Mouse (Mus musculus) liver, embryonic 12.5 days (tissue): ENCODE data around the gene Ralbp1. TPM values are rescaled to one million over a fixed set of nuclear protein-coding genes. Genes with fewer than 3 reads are reported as not detected.

ENCODE experiments used
- ATAC-seq: fragments of 200-750 bp; cut with Nextera tagmentation; 2 replicates; pipeline ENCODE4 v1.8.0; 2017; ENCODE audit warnings: moderate number of reproducible peaks, mild to moderate bottlenecking, moderate library complexity
- H3K27ac ChIP-seq: fragments of 300-500 bp; sonication (generic); 2 replicates; pipeline ENCODE4 v1.5.1; 2016; ENCODE audit warnings: mild to moderate bottlenecking
- H3K27me3 ChIP-seq: fragments of 300-500 bp; sonication (generic); replicated peaks from 2 replicates; pipeline ENCODE4 v1.6.1; 2016; ENCODE audit warnings: mild to moderate bottlenecking, moderate library complexity
- H3K36me3 ChIP-seq: fragments of 300-500 bp; sonication (generic); 2 replicates; pipeline ENCODE4 v1.6.1; 2016; ENCODE audit warnings: mild to moderate bottlenecking, moderate library complexity
- H3K4me1 ChIP-seq: fragments of 300-500 bp; sonication (generic); 2 replicates; pipeline ENCODE4 v1.6.1; 2016
- H3K4me2 ChIP-seq: fragments of 300-500 bp; sonication (generic); 2 replicates; pipeline ENCODE4 v1.6.1; 2016; ENCODE audit warnings: mild to moderate bottlenecking, moderate library complexity
- H3K4me3 ChIP-seq: fragments of 300-500 bp; sonication (generic); 2 replicates; pipeline ENCODE4 v1.5.1; 2016; ENCODE audit warnings: mild to moderate bottlenecking, moderate library complexity
- H3K9ac ChIP-seq: fragments of 300-500 bp; sonication (generic); 2 replicates; pipeline ENCODE4 v1.6.1; 2016; ENCODE audit warnings: mild to moderate bottlenecking, moderate library complexity
- H3K9me3 ChIP-seq: fragments of 300-500 bp; sonication (generic); replicated peaks from 2 replicates; pipeline ENCODE4 v1.6.1; 2016; ENCODE audit warnings: mild to moderate bottlenecking, moderate library complexity
- WGBS: fragments of 180-500 bp; shearing (Covaris S2); methylation state at CpG from one replicate; pipeline ENCODE4 v1.1.7; 2016; ENCODE audit not compliant: insufficient replicate concordance; 5-methylcytosine and 5-hydroxymethylcytosine counted together
- polyA plus RNA-seq: library from polyadenylated mRNA; unstranded; fragments of >200 nt; fragmentation: Nextera tagmentation; extraction: Ambion mirVana; gene quantifications from 2 replicates; pipeline ENCODE4 v1.2.1, GENCODE M21; 2016

Ralbp1 gene
- polyA plus RNA-seq, 1 experiment from 2014 or later: 45.9 TPM

DNA sequence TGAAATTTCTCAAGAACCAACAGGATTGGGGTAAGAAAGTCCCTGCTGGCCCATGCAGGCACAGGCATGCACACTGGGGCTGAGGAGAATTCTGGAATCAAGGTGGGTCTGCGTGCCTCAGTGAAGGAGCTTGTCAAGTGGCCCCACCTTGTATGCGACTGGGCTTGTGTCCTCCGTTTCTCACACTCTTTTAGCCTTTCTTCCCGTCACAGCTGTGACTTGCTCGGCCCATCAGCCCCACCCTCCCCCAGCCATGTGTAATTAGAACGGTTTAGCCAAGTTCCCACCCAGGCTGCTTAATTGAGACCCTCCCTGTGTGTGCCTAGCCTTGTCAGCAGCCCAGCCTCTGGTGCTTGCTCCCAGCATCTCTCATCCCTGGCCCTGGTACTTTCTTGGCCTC lies 28.5 kb upstream of the Ralbp1 start:
- no peaks in the 10 kb centered on the region for H3K9me3 ChIP-seq
- H3K36me3 ChIP-seq: no peaks in the 10 kb centered on the region
- H3K9ac ChIP-seq: no peak overlapping the region
- H3K27ac ChIP-seq: no peak overlapping the region
- peaks cover 11% of the 10 kb centered on the region for H3K4me1 ChIP-seq
- H3K27me3 ChIP-seq: no peaks in the 10 kb centered on the region
- ATAC-seq: no peak
- 64% methylated on average over 6 of the region's 6 CpGs for WGBS
- H3K4me3 ChIP-seq: no peak overlapping the region
- H3K4me2 ChIP-seq: no peak overlapping the region

GRCm38 (mm10) chr17:65912202-65912601 lies 26.6 kb upstream of the Ralbp1 start:
- 71% methylated on average over 2 of the region's 2 CpGs for WGBS

DNA sequence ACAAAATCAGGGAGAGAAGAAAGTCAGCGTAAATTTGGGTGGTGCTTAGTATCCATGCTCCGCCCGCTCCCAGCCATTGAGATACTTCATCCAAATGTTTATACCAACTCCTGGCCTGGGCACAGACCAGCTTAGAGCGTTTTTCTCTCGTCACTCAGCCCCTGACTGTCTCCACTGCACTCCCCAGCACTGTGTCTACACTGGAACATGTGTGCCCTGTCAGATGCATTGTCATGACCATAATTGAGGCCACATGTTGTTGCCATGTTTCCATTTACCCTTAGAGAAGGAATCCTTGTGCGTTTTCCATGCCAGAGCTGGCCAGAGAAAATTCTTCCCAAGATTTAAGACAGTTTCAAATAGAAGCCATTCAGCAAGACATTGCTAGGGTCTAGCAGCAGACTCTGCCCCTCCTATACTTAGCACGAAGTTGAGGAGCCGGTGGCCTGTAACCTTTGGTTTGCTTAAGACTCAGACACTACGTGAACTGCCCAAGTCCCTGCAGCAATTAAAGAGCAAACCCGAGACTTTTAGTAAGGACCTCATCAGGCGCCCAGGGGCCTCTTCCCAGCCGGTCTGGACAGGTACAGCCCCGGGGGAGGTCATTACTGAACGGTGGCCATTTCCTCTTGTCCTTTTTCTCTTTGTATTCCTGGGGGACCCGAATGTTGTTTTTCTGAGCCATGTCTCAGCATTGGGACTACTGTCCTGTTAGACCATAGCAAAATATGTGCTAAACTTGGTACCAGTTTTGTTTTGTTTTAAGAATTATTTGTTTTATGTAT lies 25.9 kb upstream of the Ralbp1 start:
- no peak overlapping the region for H3K4me3 ChIP-seq
- H3K36me3 ChIP-seq: no peaks in the 10 kb centered on the region
- H3K9ac ChIP-seq: no peak overlapping the region
- peaks cover 19% of the 10 kb centered on the region for H3K4me1 ChIP-seq
- no peaks in the 10 kb centered on the region for H3K27me3 ChIP-seq
- no peak overlapping the region for H3K27ac ChIP-seq
- WGBS: 78% methylated on average over 15 of the region's 15 CpGs
- ATAC-seq: no peak
- no peaks in the 10 kb centered on the region for H3K9me3 ChIP-seq
- no peak overlapping the region for H3K4me2 ChIP-seq

More at GRCm38 (mm10) chr17:65912202-65912601, 26.6 kb upstream of the Ralbp1 start:
- H3K27ac ChIP-seq: no peak overlapping the region
- H3K36me3 ChIP-seq: no peaks in the 10 kb centered on the region
- peaks cover 12% of the 10 kb centered on the region for H3K4me1 ChIP-seq
- no peaks in the 10 kb centered on the region for H3K27me3 ChIP-seq
- H3K9me3 ChIP-seq: no peaks in the 10 kb centered on the region
- H3K9ac ChIP-seq: no peak overlapping the region
- no peak overlapping the region for H3K4me3 ChIP-seq
- no peak for ATAC-seq
- H3K4me2 ChIP-seq: no peak overlapping the region

DNA sequence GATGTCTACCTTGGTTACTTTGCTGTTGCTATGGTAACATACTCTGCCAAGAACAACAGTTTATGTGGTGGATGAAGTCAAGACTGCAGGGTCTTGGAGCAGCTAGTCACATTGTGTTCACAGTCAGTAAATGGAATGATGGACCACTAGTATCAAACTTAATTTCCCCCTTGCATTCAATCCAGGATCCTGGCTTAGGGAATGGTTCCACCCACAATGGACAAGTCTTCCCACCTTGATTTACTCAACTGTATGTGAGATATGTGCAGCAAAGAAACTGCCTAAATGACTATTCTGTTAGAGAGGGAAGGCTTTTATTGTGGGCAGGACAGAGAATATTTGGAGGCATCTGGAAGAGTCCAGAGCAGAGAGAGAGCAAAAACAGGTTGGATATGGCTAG lies 22.7 kb upstream of the Ralbp1 start:
- Histone ChIP-seq H3K36me3 (no peaks in the 10 kb centered on the region), H3K9me3 (peaks cover 2% of the 10 kb centered on the region; the same call in 1 of the 2 replicates), H3K9ac (no peak overlapping the region), H3K4me1 (peaks cover 20% of the 10 kb centered on the region), H3K27ac (no peak overlapping the region), H3K27me3 (no peaks in the 10 kb centered on the region), H3K4me3 (no peak overlapping the region), H3K4me2 (no peak overlapping the region)
- no peak for ATAC-seq

GRCm38 (mm10) chr17:65906895-65907401 lies 21.4 kb upstream of the Ralbp1 start:
- Histone ChIP-seq H3K4me2 (peak overlapping the region; percentile 47), H3K9me3 (peaks cover 6% of the 10 kb centered on the region), H3K4me3 (no peak overlapping the region), H3K4me1 (peaks cover 15% of the 10 kb centered on the region; the same call in 1 of the 2 replicates), H3K27me3 (no peaks in the 10 kb centered on the region), H3K9ac (no peak overlapping the region), H3K36me3 (no peaks in the 10 kb centered on the region), H3K27ac (no peak overlapping the region)
- peak; percentile 72 for ATAC-seq
- 26% methylated on average over 11 of the region's 11 CpGs for WGBS

DNA sequence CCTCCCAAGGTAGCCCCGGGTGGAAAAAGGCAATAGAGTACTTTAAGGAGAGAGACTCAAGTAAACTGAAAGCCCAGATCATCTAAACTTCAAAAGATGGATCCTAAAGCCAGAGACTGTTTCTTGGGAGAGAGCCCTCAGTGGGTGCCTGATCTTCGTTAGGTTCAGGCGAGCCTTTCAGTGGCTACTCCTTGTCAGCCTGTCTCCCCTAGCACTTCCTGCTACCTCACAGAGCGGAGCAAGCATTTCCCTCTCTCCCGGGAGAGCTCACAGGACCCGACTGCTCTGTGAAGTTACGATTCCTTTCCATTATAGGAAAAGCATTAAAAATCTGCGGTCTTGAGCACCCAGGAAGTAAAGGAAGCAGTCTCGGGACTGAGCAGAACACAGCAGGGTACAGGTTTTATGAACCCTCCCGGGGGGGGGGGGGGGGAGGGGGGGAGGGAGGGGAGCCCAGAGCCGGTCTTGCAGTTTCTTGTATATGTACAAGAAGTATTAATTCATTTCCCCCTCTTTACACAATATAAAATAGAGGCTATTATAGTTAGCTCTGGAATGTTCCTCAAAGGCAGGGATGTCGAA lies 20.8 kb upstream of the Ralbp1 start:
- no peaks in the 10 kb centered on the region for H3K27me3 ChIP-seq
- no peak overlapping the region for H3K27ac ChIP-seq
- no peak for ATAC-seq
- H3K36me3 ChIP-seq: no peaks in the 10 kb centered on the region
- peaks cover 15% of the 10 kb centered on the region; the same call in 1 of the 2 replicates for H3K4me1 ChIP-seq
- H3K4me2 ChIP-seq: peak overlapping the region; percentile 47
- no peak overlapping the region for H3K9ac ChIP-seq
- no peak overlapping the region for H3K4me3 ChIP-seq
- 24% methylated on average over 12 of the region's 12 CpGs for WGBS
- peaks cover 6% of the 10 kb centered on the region for H3K9me3 ChIP-seq

- Histone ChIP-seq H3K4me2 (no peak overlapping the region), H3K27me3 (no peaks in the 10 kb centered on the region), H3K4me3 (no peak overlapping the region), H3K36me3 (no peaks in the 10 kb centered on the region), H3K27ac (no peak overlapping the region), H3K9ac (no peak overlapping the region), H3K9me3 (peaks cover 6% of the 10 kb centered on the region), H3K4me1 (peaks cover 15% of the 10 kb centered on the region; the same call in 1 of the 2 replicates)
- no peak for ATAC-seq
- 76% methylated on average over 14 of the region's 14 CpGs for WGBS
Observed at GRCm38 (mm10) chr17:65905241-65905640, 19.6 kb upstream of the Ralbp1 start.

DNA sequence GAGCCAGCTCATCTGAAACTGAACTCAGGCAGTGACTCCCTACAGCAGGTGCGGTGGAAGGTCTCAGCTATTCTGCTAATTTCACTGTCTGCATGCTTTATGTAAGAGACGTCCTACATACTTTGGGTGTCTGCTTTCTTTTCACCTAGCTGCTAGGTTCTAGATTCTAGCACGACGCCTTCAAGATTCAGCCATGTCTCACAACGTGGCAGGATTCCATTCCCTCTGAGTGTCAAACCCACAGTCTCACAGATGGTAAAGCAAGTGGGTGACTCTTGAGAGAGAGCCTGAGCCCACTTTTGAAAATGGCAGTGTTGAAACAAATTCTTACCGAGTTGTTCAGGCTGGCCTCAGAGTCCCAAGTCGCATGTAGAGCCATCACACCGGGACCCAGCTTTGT lies 18.2 kb upstream of the Ralbp1 start:
- no peak overlapping the region for H3K4me2 ChIP-seq
- H3K9ac ChIP-seq: no peak overlapping the region
- H3K4me3 ChIP-seq: no peak overlapping the region
- no peaks in the 10 kb centered on the region for H3K36me3 ChIP-seq
- no peak for ATAC-seq
- WGBS: 80% methylated on average over 8 of the region's 8 CpGs
- peaks cover 6% of the 10 kb centered on the region for H3K9me3 ChIP-seq
- no peaks in the 10 kb centered on the region for H3K27me3 ChIP-seq
- no peak overlapping the region for H3K27ac ChIP-seq
- peaks cover 15% of the 10 kb centered on the region; the same call in 1 of the 2 replicates for H3K4me1 ChIP-seq

- Histone ChIP-seq H3K4me3 (no peak overlapping the region), H3K4me2 (no peak overlapping the region), H3K4me1 (peaks cover 15% of the 10 kb centered on the region; the same call in 1 of the 2 replicates), H3K27ac (no peak overlapping the region), H3K36me3 (no peaks in the 10 kb centered on the region), H3K9me3 (peaks cover 6% of the 10 kb centered on the region), H3K9ac (no peak overlapping the region), H3K27me3 (no peaks in the 10 kb centered on the region)
- no peak for ATAC-seq
- WGBS: 80% methylated on average over 1 of the region's 1 CpGs
Observed at GRCm38 (mm10) chr17:65903011-65903410, 17.4 kb upstream of the Ralbp1 start.

- Histone ChIP-seq H3K27me3 (no peaks in the 10 kb centered on the region), H3K9me3 (peaks cover 6% of the 10 kb centered on the region), H3K4me3 (no peak overlapping the region), H3K27ac (no peak overlapping the region), H3K4me2 (no peak overlapping the region), H3K9ac (no peak overlapping the region), H3K36me3 (no peaks in the 10 kb centered on the region), H3K4me1 (peaks cover 11% of the 10 kb centered on the region; the same call in 1 of the 2 replicates)
- WGBS: 79% methylated on average over 6 of the region's 6 CpGs
- no peak for ATAC-seq
Observed at GRCm38 (mm10) chr17:65902281-65902680, 16.7 kb upstream of the Ralbp1 start.

DNA sequence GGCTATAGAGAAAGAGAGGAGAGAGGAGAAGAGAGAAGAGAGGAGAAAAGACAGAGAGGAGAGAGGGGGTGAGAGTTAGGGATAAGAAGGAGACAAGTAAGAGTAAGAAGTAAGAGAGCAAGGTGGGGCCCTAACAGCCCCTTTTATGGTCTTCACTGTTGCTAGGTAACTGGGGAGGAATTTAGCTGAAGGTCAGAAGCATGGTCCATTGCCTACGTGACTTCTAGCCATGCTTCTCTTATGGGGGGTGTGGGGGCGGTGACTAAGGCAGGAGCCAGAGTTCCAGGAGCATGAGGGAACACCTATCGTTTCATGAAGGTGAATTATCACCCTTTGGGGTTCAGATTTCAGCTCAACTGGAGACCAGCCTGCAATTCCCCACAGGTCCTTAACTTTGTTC lies 10.4 kb upstream of the Ralbp1 start:
- H3K9ac ChIP-seq: no peak overlapping the region
- 61% methylated on average over 3 of the region's 3 CpGs for WGBS
- no peak for ATAC-seq

GRCm38 (mm10) chr17:65889476-65889875 lies 3.9 kb upstream of the Ralbp1 start:
- ATAC-seq: no peak
- no peaks in the 10 kb centered on the region for H3K36me3 ChIP-seq
- WGBS: 66% methylated on average over 5 of the region's 5 CpGs
- no peak overlapping the region for H3K4me3 ChIP-seq
- H3K9ac ChIP-seq: no peak overlapping the region
- no peaks in the 10 kb centered on the region for H3K9me3 ChIP-seq
- no peaks in the 10 kb centered on the region for H3K27me3 ChIP-seq
- H3K27ac ChIP-seq: no peak overlapping the region
- peaks cover 18% of the 10 kb centered on the region for H3K4me1 ChIP-seq
- H3K4me2 ChIP-seq: no peak overlapping the region

More for the DNA sequence above, 10.4 kb upstream of the Ralbp1 start:
- H3K4me2 ChIP-seq: no peak overlapping the region
- H3K9me3 ChIP-seq: no peaks in the 10 kb centered on the region
- H3K4me1 ChIP-seq: no peaks in the 10 kb centered on the region
- no peak overlapping the region for H3K4me3 ChIP-seq
- H3K27ac ChIP-seq: no peak overlapping the region
- no peaks in the 10 kb centered on the region for H3K36me3 ChIP-seq
- H3K27me3 ChIP-seq: no peaks in the 10 kb centered on the region
